Mouse (Mus musculus): ENCODE data around the gene Lrcol1. TPM values are rescaled to one million over a fixed set of nuclear protein-coding genes. Genes with fewer than 3 reads are reported as not detected.

The Lrcol1 gene
- polyA plus RNA-seq, 1 experiment from 2014 or later: not detected

DNA sequence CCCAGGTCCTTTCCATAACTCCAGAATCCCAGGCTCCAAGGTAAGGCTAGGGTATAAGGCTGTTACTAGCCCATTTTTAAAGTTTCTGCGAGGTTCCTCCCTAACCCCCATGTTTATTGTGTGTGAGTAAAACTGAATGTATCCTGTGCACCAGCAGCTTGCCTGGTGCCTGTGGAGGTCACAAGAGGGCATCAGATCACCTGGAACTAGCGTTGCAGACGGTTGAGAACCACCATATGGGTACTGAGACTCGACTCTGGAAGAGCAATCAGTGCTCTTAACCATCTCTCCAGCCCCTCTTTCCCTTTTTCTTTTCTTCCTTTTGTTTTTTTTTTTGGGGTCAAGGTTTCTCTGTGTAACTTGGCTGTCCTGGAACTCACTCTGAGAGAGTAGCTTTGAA is 35.3 kb downstream of the Lrcol1 start:
- peaks cover 22% of the 10 kb centered on the region; the same call in 1 of the 2 replicates for H3K36me3 ChIP-seq (ENCODE audit: insufficient read depth, low read length)
- no peaks in the 10 kb centered on the region for H3K27me3 ChIP-seq (ENCODE audit: insufficient read depth, low read length)
- no peak for TF ChIP-seq CTCF (IDR thresholded peaks at IDR 0.05; ENCODE audit: low read depth)
- H3K9me3 ChIP-seq (replicated peaks; ENCODE audit: low read length): no peaks in the 10 kb centered on the region
- DNase-seq (ENCODE audit: low spot score) (no peak), ATAC-seq (replicated peaks; ENCODE audit: low FRiP score, low read depth) (no peak)
- no peaks in the 10 kb centered on the region for H3K4me1 ChIP-seq (replicated peaks; ENCODE audit: insufficient read depth, low read length)
- no peak overlapping the region for H3K4me3 ChIP-seq (replicated peaks; ENCODE audit: low read depth, low read length)
- no peak overlapping the region for H3K27ac ChIP-seq
- WGBS: 81% methylated on average over 4 of the region's 4 CpGs
- H3K9ac ChIP-seq (ENCODE audit: low read depth, low read length): no peak overlapping the region
- no peak overlapping the region for H3K4me2 ChIP-seq (ENCODE audit: low read length)

DNA sequence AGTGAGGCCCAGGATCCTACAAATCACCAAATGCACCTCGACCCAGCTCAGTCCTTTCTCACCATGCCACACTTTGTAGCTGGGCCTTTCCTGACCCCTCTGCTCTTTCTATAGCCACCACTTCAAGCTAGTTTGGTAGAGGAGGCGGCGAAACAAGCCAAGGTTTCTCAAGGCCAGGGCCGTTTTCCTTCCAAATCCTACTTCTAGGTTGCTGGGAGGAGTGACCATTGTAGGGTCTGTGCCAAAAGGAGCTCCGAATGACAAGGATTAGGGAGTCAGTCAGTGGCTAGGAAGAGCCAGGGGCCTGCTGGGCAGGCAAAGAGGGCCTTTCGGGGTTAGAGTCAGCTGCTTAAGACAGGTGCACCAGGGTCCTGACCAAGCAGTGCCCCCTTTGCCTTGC is 40.0 kb downstream of the Lrcol1 start:
- ATAC-seq (replicated peaks; ENCODE audit: low FRiP score, low read depth): no peak
- H3K9ac ChIP-seq (ENCODE audit: low read depth, low read length): no peak overlapping the region
- 86% methylated on average over 6 of the region's 6 CpGs for WGBS

GRCm38 (mm10) chr5:110385263-110385662 is 40.7 kb downstream of the Lrcol1 start:
- WGBS: 61% methylated on average over 4 of the region's 4 CpGs

More for the DNA sequence above, 40.0 kb downstream of the Lrcol1 start:
- DNase-seq (ENCODE audit: low spot score): no peak
- Histone ChIP-seq H3K36me3 (ENCODE audit: insufficient read depth, low read length) (no peaks in the 10 kb centered on the region), H3K4me3 (replicated peaks; ENCODE audit: low read depth, low read length) (no peak overlapping the region), H3K27ac (no peak overlapping the region), H3K4me2 (ENCODE audit: low read length) (no peak overlapping the region), H3K27me3 (ENCODE audit: insufficient read depth, low read length) (no peaks in the 10 kb centered on the region), H3K4me1 (replicated peaks; ENCODE audit: insufficient read depth, low read length) (peaks cover 12% of the 10 kb centered on the region; the same call in 1 of the 2 replicates), H3K9me3 (replicated peaks; ENCODE audit: low read length) (no peaks in the 10 kb centered on the region)
- TF ChIP-seq CTCF (IDR thresholded peaks at IDR 0.05; ENCODE audit: low read depth): no peak

GRCm38 (mm10) chr5:110386371-110387330 is 42.1 kb downstream of the Lrcol1 start:
- Histone ChIP-seq H3K9ac (ENCODE audit: low read depth, low read length) (peak overlapping the region; percentile 45), H3K27ac (no peak overlapping the region), H3K27me3 (ENCODE audit: insufficient read depth, low read length) (no peaks in the 10 kb centered on the region), H3K36me3 (ENCODE audit: insufficient read depth, low read length) (0 out of 2 replicates have a peak, but pooled peaks cover 3% of the 10 kb centered on the region), H3K9me3 (replicated peaks; ENCODE audit: low read length) (no peaks in the 10 kb centered on the region), H3K4me2 (ENCODE audit: low read length) (peak overlapping the region; percentile 72), H3K4me3 (replicated peaks; ENCODE audit: low read depth, low read length) (peak overlapping the region; percentile 57), H3K4me1 (replicated peaks; ENCODE audit: insufficient read depth, low read length) (peaks cover 12% of the 10 kb centered on the region; the same call in 1 of the 2 replicates)
- WGBS: under 1% methylated on average over 90 of the region's 90 CpGs
- ATAC-seq (replicated peaks; ENCODE audit: low FRiP score, low read depth): peak; percentile 79
- TF ChIP-seq CTCF (IDR thresholded peaks at IDR 0.05; ENCODE audit: low read depth): no peak
- DNase-seq (ENCODE audit: low spot score): peak; percentile 68

More at GRCm38 (mm10) chr5:110385263-110385662, 40.7 kb downstream of the Lrcol1 start:
- H3K4me3 ChIP-seq (replicated peaks; ENCODE audit: low read depth, low read length): no peak overlapping the region
- no peak overlapping the region for H3K4me2 ChIP-seq (ENCODE audit: low read length)
- no peak for ATAC-seq (replicated peaks; ENCODE audit: low FRiP score, low read depth)
- no peak overlapping the region for H3K9ac ChIP-seq (ENCODE audit: low read depth, low read length)
- peaks cover 12% of the 10 kb centered on the region; the same call in 1 of the 2 replicates for H3K4me1 ChIP-seq (replicated peaks; ENCODE audit: insufficient read depth, low read length)
- no peaks in the 10 kb centered on the region for H3K36me3 ChIP-seq (ENCODE audit: insufficient read depth, low read length)
- TF ChIP-seq CTCF (IDR thresholded peaks at IDR 0.05; ENCODE audit: low read depth): no peak
- no peak overlapping the region for H3K27ac ChIP-seq
- DNase-seq (ENCODE audit: low spot score): no peak
- no peaks in the 10 kb centered on the region for H3K27me3 ChIP-seq (ENCODE audit: insufficient read depth, low read length)
- H3K9me3 ChIP-seq (replicated peaks; ENCODE audit: low read length): no peaks in the 10 kb centered on the region

DNA sequence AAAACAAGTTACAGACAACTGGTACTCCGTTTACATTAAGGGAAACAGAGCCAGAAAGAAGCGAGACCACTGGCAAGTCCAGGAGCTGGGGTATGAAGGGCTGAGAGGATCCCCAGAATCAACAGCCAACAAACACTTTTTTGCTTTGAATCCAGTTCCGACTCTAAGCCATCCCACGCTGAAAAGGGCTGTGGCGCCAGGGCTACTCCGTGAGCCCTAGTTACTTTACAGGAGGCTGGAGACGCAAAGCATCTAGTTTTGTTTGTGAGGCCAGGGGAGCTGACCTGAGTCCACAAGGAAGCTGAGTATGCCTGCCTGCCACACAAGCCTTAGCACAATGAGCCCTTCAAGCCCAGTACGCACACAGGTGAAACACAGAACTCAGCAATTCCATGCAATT is 42.8 kb downstream of the Lrcol1 start:
- no peak for ATAC-seq (replicated peaks; ENCODE audit: low FRiP score, low read depth)
- 0 out of 2 replicates have a peak, but pooled peaks cover 3% of the 10 kb centered on the region for H3K36me3 ChIP-seq (ENCODE audit: insufficient read depth, low read length)
- H3K4me2 ChIP-seq (ENCODE audit: low read length): peak overlapping the region; percentile 72
- peak overlapping the region; percentile 57 for H3K4me3 ChIP-seq (replicated peaks; ENCODE audit: low read depth, low read length)
- TF ChIP-seq CTCF (IDR thresholded peaks at IDR 0.05; ENCODE audit: low read depth): no peak
- peaks cover 12% of the 10 kb centered on the region; the same call in 1 of the 2 replicates for H3K4me1 ChIP-seq (replicated peaks; ENCODE audit: insufficient read depth, low read length)
- WGBS: 13% methylated on average over 8 of the region's 8 CpGs
- DNase-seq (ENCODE audit: low spot score): peak; percentile 4
- H3K27me3 ChIP-seq (ENCODE audit: insufficient read depth, low read length): no peaks in the 10 kb centered on the region
- peak overlapping the region; percentile 45 for H3K9ac ChIP-seq (ENCODE audit: low read depth, low read length)
- H3K27ac ChIP-seq: no peak overlapping the region
- H3K9me3 ChIP-seq (replicated peaks; ENCODE audit: low read length): no peaks in the 10 kb centered on the region

DNA sequence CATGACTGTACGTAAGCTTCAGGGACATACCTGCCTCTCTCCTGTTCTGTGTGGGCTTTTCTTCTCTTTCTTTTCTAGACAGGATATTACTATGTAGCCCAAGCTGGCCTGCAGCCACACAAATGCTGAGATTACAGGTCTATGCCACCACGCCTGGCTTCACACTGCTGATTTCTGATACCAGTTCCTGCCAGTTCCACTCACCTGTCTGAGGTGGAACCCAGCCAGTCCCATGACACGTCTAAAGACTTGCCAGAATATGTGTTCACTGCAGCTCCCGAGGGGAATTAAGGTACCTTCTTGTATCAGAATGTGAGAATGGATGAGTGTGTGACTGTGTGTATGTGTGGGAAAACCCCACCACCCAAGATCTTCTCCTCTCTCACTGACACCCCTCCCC is 46.1 kb downstream of the Lrcol1 start:
- peak; percentile 49 for ATAC-seq (replicated peaks; ENCODE audit: low FRiP score, low read depth)

More for the DNA sequence above, 46.1 kb downstream of the Lrcol1 start:
- 0 out of 2 replicates have a peak overlapping the region, but pooled peaks have one; percentile 25 for H3K27ac ChIP-seq
- H3K4me2 ChIP-seq (ENCODE audit: low read length): no peak overlapping the region
- no peak overlapping the region for H3K9ac ChIP-seq (ENCODE audit: low read depth, low read length)
- no peak for DNase-seq (ENCODE audit: low spot score)
- H3K4me1 ChIP-seq (replicated peaks; ENCODE audit: insufficient read depth, low read length): peaks cover 7% of the 10 kb centered on the region; the same call in 1 of the 2 replicates
- H3K9me3 ChIP-seq (replicated peaks; ENCODE audit: low read length): no peaks in the 10 kb centered on the region
- 0 out of 2 replicates have a peak, but pooled peaks cover 5% of the 10 kb centered on the region for H3K36me3 ChIP-seq (ENCODE audit: insufficient read depth, low read length)
- no peak overlapping the region for H3K4me3 ChIP-seq (replicated peaks; ENCODE audit: low read depth, low read length)
- WGBS: 74% methylated on average over 4 of the region's 4 CpGs
- no peak for TF ChIP-seq CTCF (IDR thresholded peaks at IDR 0.05; ENCODE audit: low read depth)
- H3K27me3 ChIP-seq (ENCODE audit: insufficient read depth, low read length): no peaks in the 10 kb centered on the region
